Mouse (Mus musculus): Measurements from ENCODE around the gene Kifc5b.
"Not testable (repeated sequence)": the region's sequence is repeated elsewhere in the genome, so short reads cannot be mapped to it uniquely, and the experiment has no call there.

Gene Kifc5b

DNA sequence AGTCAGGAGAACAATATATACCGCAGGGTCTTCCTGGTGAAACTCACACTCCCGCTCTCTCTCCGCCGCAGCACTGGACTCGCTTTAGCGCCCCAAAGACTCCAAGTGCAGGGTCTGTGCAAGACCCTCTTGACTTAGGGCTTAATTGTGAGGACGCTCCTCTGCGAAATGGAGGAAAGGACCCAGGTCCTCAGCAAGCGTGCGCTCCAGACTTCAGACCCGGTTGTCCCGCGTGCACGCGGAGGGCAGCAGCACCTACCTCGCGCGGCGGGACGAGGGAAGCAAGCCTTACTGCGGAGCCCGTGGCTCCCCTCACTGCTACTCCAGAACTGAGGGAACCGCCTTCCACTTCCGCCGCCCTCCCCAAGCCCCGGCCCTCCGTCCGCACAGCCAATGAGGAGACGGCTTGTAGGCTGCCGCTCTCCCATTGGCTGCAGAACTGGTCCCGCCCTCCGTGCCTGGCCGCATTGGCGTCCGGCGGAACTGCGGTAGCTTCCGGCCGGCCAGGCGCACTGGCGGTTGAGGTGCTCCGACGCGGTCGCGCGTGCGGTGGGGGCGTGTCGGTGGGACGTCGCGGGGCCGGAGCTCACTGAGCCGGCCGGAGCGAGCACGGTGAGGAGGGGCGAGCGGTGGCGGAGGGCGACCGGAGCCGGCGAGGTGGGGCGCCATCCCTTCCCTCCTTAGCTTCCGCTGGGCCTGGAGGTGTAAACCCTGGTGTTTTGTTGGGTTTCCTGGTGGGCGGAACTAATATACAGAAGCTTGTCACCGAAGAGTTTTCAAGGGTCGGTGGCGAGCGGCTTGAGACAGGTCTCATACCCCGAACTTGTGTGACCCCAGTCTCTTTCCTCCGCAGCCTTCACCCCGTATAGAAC lies 56.0 kb downstream of the Kifc5b start, which contains the start of gene Zbtb9:
Gene Zbtb9, plus strand, starts transcription at position 465 of the 872 bp plus-strand sequence.
- peak; percentile 94 for DNase-seq

DNA sequence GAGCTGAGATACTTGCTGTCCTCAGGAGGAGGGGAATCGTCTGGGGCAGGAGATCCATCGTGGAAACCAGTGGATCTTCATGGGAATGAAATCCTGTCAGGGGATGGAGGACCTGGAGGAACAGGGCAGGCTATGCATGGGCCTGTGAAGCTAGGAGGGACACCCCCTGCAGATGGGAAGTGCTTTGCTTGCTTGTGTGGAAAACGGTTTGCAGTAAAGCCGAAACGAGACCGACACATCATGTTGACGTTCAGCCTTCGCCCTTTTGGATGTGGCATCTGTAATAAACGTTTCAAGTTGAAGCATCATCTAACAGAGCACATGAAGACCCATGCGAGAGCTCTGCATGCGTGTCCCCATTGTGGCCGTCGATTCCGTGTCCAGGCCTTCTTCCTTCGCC lies 57.7 kb downstream of the Kifc5b start:
- no peak for DNase-seq

DNA sequence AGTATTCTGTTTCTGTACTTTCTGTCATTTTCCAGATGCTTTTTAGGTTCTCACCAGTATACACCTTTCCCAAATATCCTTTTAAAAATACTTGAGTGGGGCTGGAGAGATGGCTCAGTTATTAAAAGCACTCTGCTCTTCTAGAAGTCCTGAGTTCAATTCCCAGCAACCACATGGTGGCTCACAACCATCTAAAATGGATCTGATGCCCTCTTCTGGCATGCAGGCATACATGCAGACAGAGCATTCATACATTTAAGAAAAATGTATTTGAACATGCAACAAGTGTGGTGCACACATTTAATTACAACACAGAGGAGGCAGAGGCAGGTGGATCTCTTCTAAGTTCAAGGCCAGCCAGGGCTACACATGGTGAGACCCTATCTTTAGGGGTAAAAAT lies 58.5 kb downstream of the Kifc5b start:
- DNase-seq = no peak

DNA sequence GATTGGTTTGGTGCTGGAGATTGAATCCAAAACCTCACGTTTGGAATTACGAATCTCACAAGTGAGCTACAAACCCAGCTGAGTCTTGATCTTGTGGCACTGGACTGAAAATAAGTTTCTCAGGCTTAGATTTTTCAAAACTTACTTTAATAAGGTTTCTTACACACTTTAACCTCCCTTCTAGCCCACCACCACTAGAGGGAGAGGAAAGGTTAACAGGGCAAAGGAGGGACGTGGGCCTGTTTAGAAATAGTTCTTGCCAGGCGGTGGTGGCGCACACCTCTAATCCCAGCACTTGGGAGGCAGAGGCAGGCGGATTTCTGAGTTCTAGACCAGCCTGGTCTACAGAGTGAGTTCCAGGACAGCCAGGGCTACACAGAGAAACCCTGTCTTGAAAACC lies 60.5 kb downstream of the Kifc5b start:
- DNase-seq = not testable (repeated sequence)

DNA sequence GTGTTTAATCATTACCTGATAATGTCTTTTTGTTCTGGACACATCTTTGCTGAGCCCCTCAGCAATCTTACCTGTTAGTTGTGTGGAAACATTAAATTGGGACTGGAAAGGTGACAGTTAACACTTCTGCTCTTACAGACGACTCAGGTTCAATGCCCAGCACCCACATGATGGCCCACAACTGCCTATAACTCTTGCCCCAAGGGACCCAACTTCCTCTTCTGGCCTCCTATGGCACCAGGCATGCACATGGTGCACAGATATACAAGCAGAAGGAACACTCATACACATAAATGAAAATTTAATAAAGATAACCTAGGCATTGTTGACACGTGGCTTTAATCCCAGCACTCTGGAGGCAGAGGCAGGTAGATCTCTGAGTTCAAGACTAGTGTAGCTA lies 62.5 kb downstream of the Kifc5b start:
- DNase-seq = no peak

DNA sequence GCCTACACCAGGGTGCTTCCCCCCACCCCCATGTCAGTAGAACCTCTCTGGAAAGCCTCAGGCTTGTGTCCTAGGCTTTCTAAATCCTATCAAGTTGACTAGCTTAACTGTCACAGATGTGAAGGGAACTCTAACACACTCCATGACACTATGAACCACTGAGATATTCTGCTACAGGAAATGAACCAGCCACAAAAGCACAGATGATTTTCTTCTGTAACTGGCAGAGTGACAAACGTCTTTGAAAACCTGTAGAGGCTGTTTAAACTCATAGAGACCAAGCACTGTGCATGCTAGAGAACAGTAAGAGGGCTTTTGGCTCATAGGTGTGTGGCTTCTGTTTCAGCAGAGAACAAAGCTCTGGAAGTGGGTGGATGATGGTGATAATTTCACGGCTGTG lies 64.2 kb downstream of the Kifc5b start:
- DNase-seq = no peak

Measured in cerebellum, adult 8-10 months (tissue).